Mouse (Mus musculus): ENCODE data around the gene Hsf5.

Gene Hsf5

GRCm38 (mm10) chr11:87687246-87688225 lies 70.6 kb downstream of the Hsf5 start:
- DNase-seq (ENCODE audit: low read depth), result no peak

GRCm38 (mm10) chr11:87688478-87689203 lies 71.7 kb downstream of the Hsf5 start:
- no peak for DNase-seq (ENCODE audit: low read depth)

- DNase-seq (ENCODE audit: low read depth), result no peak
Observed at GRCm38 (mm10) chr11:87689402-87689808, 72.4 kb downstream of the Hsf5 start.

GRCm38 (mm10) chr11:87690054-87690740 lies 73.2 kb downstream of the Hsf5 start:
- no peak for DNase-seq (ENCODE audit: low read depth)

GRCm38 (mm10) chr11:87697131-87697682 lies 80.2 kb downstream of the Hsf5 start:
- no peak for DNase-seq (ENCODE audit: low read depth)

GRCm38 (mm10) chr11:87698126-87698525 lies 81.2 kb downstream of the Hsf5 start:
- no peak for DNase-seq (ENCODE audit: low read depth)

- DNase-seq (ENCODE audit: low read depth), result no peak
Observed at GRCm38 (mm10) chr11:87701108-87701507, 84.1 kb downstream of the Hsf5 start.

- no peak for DNase-seq (ENCODE audit: low read depth)
Observed at GRCm38 (mm10) chr11:87701877-87702620, 85.1 kb downstream of the Hsf5 start.

GRCm38 (mm10) chr11:87703654-87704053 lies 86.7 kb downstream of the Hsf5 start:
- DNase-seq (ENCODE audit: low read depth), result no peak

GRCm38 (mm10) chr11:87704289-87704688 lies 87.3 kb downstream of the Hsf5 start:
- DNase-seq (ENCODE audit: low read depth), result no peak

GRCm38 (mm10) chr11:87707570-87707969 lies 90.6 kb downstream of the Hsf5 start:
- no peak for DNase-seq (ENCODE audit: low read depth)

- no peak for DNase-seq (ENCODE audit: low read depth)
Observed at GRCm38 (mm10) chr11:87708979-87709378, 92.0 kb downstream of the Hsf5 start.

Measured in fibroblast of lung, adult 2 months (primary cell).